Mouse (Mus musculus): Measurements from ENCODE around the gene Tmem181a. TPM values are rescaled to one million over a fixed set of nuclear protein-coding genes. Genes with fewer than 3 reads are reported as not detected.
"Not testable (repeated sequence)": the region's sequence is repeated elsewhere in the genome, so short reads cannot be mapped to it uniquely, and the experiment has no call there.

Gene Tmem181a
- polyA plus RNA-seq, 1 experiment from 2014 or later = 19.8 TPM

- not testable (repeated sequence) for H3K9me3 ChIP-seq (ENCODE audit: control insufficient read depth, low read length); H3K4me3 ChIP-seq (ENCODE audit: low read depth, low read length); H3K4me1 ChIP-seq (ENCODE audit: control insufficient read depth, insufficient read depth, low read length); DNase-seq (ENCODE audit: low spot score); H3K27ac ChIP-seq (replicated peaks; ENCODE audit: low read depth, low read length); H3K9ac ChIP-seq (ENCODE audit: low read depth, low read length); ATAC-seq (ENCODE audit: low read depth); H3K27me3 ChIP-seq (replicated peaks; ENCODE audit: control insufficient read depth, insufficient read depth, low read length); H3K4me2 ChIP-seq (ENCODE audit: low read depth, low read length); H3K36me3 ChIP-seq (ENCODE audit: control insufficient read depth, insufficient read depth, low read length)
- WGBS = 89% methylated on average over 6 of the region's 7 CpGs
These were observed 70.9 kb downstream of the Tmem181a start for GRCm38 (mm10) chr17:6327554-6327953.

GRCm38 (mm10) chr17:6328997-6329396, 72.3 kb downstream of the Tmem181a start:
- H3K9me3 ChIP-seq (ENCODE audit: control insufficient read depth, low read length); H3K4me2 ChIP-seq (ENCODE audit: low read depth, low read length); H3K27me3 ChIP-seq (replicated peaks; ENCODE audit: control insufficient read depth, insufficient read depth, low read length); H3K4me1 ChIP-seq (ENCODE audit: control insufficient read depth, insufficient read depth, low read length); H3K9ac ChIP-seq (ENCODE audit: low read depth, low read length); H3K4me3 ChIP-seq (ENCODE audit: low read depth, low read length); ATAC-seq (ENCODE audit: low read depth); H3K36me3 ChIP-seq (ENCODE audit: control insufficient read depth, insufficient read depth, low read length); DNase-seq (ENCODE audit: low spot score); H3K27ac ChIP-seq (replicated peaks; ENCODE audit: low read depth, low read length): not testable (repeated sequence)
- 64% methylated on average over 2 of the region's 4 CpGs for WGBS

GRCm38 (mm10) chr17:6342606-6343294, 86.1 kb downstream of the Tmem181a start:
- not testable (repeated sequence) for H3K27ac ChIP-seq (replicated peaks; ENCODE audit: low read depth, low read length); H3K27me3 ChIP-seq (replicated peaks; ENCODE audit: control insufficient read depth, insufficient read depth, low read length); DNase-seq (ENCODE audit: low spot score); H3K4me2 ChIP-seq (ENCODE audit: low read depth, low read length); H3K4me3 ChIP-seq (ENCODE audit: low read depth, low read length); H3K4me1 ChIP-seq (ENCODE audit: control insufficient read depth, insufficient read depth, low read length); ATAC-seq (ENCODE audit: low read depth); H3K9me3 ChIP-seq (ENCODE audit: control insufficient read depth, low read length); H3K36me3 ChIP-seq (ENCODE audit: control insufficient read depth, insufficient read depth, low read length); H3K9ac ChIP-seq (ENCODE audit: low read depth, low read length)
- WGBS = no CpG with 5 or more reads among the region's 12 CpGs

- not testable (repeated sequence) for H3K27me3 ChIP-seq (replicated peaks; ENCODE audit: control insufficient read depth, insufficient read depth, low read length); DNase-seq (ENCODE audit: low spot score); H3K4me2 ChIP-seq (ENCODE audit: low read depth, low read length); ATAC-seq (ENCODE audit: low read depth); H3K4me1 ChIP-seq (ENCODE audit: control insufficient read depth, insufficient read depth, low read length); H3K4me3 ChIP-seq (ENCODE audit: low read depth, low read length); H3K27ac ChIP-seq (replicated peaks; ENCODE audit: low read depth, low read length); H3K9ac ChIP-seq (ENCODE audit: low read depth, low read length); H3K9me3 ChIP-seq (ENCODE audit: control insufficient read depth, low read length); H3K36me3 ChIP-seq (ENCODE audit: control insufficient read depth, insufficient read depth, low read length)
- 86% methylated on average over 10 of the region's 10 CpGs for WGBS
These were observed 98.6 kb downstream of the Tmem181a start for GRCm38 (mm10) chr17:6355256-6355655.

Other genes with a start within 250 kb of the Tmem181a start
- 4.6 and 5.8 TPM in 2 replicates for gene Serac1, start 177.1 kb upstream of the Tmem181a start, polyA plus RNA-seq (2014; fragmentation: Nextera tagmentation; extraction: Ambion mirVana)
- gene Gtf2h5, start 177.1 kb upstream of the Tmem181a start, polyA plus RNA-seq (2014; fragmentation: Nextera tagmentation; extraction: Ambion mirVana) = 171 and 172 TPM in 2 replicates
- gene Tulp4, start 150.4 kb upstream of the Tmem181a start, polyA plus RNA-seq (2014; fragmentation: Nextera tagmentation; extraction: Ambion mirVana) = 83.6 and 86.3 TPM in 2 replicates
- 14.4 and 15.2 TPM in 2 replicates for gene Dynlt1a, start 60.6 kb downstream of the Tmem181a start, polyA plus RNA-seq (2014; fragmentation: Nextera tagmentation; extraction: Ambion mirVana)
- gene Dynlt1b, start 173.3 kb downstream of the Tmem181a start, polyA plus RNA-seq (2014; fragmentation: Nextera tagmentation; extraction: Ambion mirVana) = 563 and 584 TPM in 2 replicates

All from embryonic facial prominence, embryonic 14.5 days (tissue).